Mouse (Mus musculus): ENCODE data around the gene Nfatc4. TPM values are rescaled to one million over a fixed set of nuclear protein-coding genes. Genes with fewer than 3 reads are reported as not detected.

Gene Nfatc4
- polyA plus RNA-seq, 1 experiment: 22.3 TPM

DNA sequence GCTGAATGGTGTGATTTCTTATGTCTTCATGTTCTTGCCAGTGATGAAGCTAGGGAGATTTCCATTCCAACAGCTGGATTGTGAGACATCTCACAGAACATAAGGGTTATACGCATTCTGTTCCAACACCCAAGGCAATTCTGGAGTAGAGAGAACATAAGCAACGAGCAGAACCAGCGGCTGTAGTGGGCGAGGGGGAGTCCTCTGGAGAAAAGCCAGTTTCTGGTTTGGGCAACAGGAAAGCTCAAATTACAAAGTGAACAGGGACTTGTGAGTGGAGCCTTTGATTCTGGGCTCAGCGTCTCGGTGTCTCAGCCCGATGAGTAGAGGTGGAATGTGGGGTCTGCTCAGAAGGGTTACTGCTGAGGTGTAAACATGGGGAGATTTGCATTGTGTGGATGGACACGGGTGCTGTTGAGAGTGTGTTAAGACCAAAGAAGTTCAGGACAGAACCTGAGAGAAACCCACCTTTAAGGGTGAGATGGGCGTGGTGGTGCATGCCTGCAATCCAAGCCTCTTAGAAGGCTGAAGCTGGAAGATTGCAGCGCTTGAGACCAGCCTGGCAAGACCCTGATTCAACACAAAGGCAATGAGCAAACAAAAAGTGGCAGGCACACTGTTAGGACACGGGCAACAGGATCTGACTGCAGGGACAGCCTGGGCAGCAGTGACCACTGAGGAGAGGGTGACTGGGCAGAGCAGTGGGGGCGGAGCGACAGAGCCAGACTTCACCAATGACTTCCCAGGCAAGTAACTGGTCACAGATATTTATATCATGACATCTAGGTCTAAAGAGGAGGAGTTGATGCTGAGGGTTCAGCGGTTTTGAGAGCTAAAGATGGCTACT is 54.7 kb downstream of the Nfatc4 start:
- peak; percentile 19 for DNase-seq (ENCODE audit: low read depth)
- TF ChIP-seq POLR2A (IDR thresholded peaks at IDR 0.05; ENCODE audit: borderline replicate concordance, extremely low read depth, insufficient read depth, insufficient read length, poor library complexity, severe bottlenecking): no peak
- no peak for TF ChIP-seq CTCF (IDR thresholded peaks at IDR 0.05; ENCODE audit: borderline replicate concordance, extremely low read depth, insufficient read depth, insufficient read length)

DNA sequence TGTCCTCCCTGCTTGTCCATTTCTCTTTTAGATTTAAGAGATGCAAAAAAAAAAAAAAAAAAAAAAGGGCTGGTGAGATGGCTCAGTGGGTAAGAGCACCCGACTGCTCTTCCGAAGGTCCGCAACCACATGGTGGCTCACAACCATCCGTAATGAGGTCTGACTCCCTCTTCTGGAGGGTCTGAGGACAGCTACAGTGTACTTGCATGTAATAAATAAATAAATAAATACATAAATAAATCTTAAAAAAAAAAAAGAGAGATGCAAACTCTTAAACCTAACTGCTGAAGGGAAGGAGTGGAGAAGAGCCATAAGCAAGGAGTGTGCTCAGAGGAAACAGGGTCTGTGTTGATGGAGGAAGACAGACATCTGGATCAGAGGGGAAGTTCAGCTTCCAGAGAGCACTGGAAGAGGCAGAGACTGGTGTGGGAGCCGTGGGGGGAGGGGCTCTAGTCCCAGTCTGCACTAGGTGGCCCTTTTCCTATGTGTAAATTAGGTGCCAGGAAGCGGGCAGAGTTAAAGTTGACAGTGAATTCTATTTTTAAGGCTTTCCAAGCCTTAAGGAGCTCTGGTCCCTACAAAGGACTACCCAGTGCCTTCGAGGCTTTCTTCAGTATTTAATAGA is 55.5 kb downstream of the Nfatc4 start:
- TF ChIP-seq POLR2A (IDR thresholded peaks at IDR 0.05; ENCODE audit: borderline replicate concordance, extremely low read depth, insufficient read depth, insufficient read length, poor library complexity, severe bottlenecking) (no peak), CTCF (IDR thresholded peaks at IDR 0.05; ENCODE audit: borderline replicate concordance, extremely low read depth, insufficient read depth, insufficient read length) (no peak)
- DNase-seq (ENCODE audit: low read depth): no peak

DNA sequence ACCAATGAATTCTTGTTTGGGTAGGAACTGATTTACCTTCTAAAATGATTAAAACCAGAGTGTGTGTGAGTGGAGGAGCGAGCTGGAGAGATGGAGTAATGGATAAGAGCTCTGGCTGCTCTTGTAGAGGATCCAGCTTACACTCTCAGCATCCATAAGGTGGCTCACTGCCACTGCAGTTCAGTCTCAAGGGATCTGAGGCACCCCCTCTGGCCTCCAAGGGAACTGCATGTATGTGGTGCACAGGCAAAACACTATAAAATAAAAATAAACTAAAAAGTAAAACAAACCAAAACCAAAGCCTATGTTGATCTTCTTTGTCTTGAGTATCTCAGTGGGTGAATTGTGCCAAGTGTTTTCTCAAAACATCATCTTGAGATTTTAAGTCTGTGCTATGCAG is 56.7 kb downstream of the Nfatc4 start:
- peak; percentile 88 for DNase-seq (ENCODE audit: low read depth)
- TF ChIP-seq POLR2A (IDR thresholded peaks at IDR 0.05; ENCODE audit: borderline replicate concordance, extremely low read depth, insufficient read depth, insufficient read length, poor library complexity, severe bottlenecking) (no peak), CTCF (IDR thresholded peaks at IDR 0.05; ENCODE audit: borderline replicate concordance, extremely low read depth, insufficient read depth, insufficient read length) (peak; percentile 72)

DNA sequence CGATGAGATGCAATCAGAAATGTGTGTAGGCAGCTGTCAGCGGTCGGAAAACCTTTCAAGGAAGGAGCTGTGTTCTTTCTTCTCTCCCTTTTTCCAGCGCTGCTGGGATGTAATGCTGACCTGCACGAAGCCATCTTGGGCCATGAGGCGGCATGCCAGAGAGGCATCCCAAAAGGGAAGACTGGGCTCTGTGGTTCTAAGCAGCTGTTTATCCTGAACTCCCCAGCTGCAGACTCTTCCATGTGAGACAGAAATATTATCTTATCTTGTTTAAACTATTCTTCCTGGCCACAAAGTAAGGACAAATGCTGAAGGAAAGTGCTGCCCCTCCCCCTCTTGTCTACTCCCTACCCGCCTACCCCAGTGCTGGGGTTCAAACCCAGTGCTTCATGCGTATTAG is 58.0 kb downstream of the Nfatc4 start:
- TF ChIP-seq POLR2A (IDR thresholded peaks at IDR 0.05; ENCODE audit: borderline replicate concordance, extremely low read depth, insufficient read depth, insufficient read length, poor library complexity, severe bottlenecking) (no peak), CTCF (IDR thresholded peaks at IDR 0.05; ENCODE audit: borderline replicate concordance, extremely low read depth, insufficient read depth, insufficient read length) (no peak)
- DNase-seq (ENCODE audit: low read depth): no peak

DNA sequence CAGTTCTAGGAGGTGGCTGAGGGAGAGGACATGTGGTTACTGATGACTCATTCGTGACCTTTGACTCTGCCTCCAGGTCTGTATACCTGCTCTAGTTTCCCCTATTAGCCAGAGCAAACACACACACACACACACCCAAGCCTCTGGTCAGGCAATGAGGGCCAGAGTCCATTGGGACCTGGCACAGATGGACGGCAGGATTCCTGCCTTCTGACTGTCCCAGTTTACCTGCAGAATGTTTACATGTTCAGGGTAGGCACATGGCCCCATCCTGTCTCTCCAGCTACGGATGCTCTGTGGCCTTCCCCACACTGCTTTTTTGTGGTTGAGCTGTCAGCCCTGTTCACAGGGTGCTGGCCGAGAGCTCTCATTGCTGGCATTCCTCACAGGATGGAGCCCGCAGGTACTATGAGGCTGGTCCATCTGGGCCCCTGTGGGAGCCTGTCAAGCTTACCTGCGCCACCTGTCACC is 59.3 kb downstream of the Nfatc4 start:
- no peak for DNase-seq (ENCODE audit: low read depth)
- TF ChIP-seq CTCF (IDR thresholded peaks at IDR 0.05; ENCODE audit: borderline replicate concordance, extremely low read depth, insufficient read depth, insufficient read length): no peak
- TF ChIP-seq POLR2A (IDR thresholded peaks at IDR 0.05; ENCODE audit: borderline replicate concordance, extremely low read depth, insufficient read depth, insufficient read length, poor library complexity, severe bottlenecking): no peak

DNA sequence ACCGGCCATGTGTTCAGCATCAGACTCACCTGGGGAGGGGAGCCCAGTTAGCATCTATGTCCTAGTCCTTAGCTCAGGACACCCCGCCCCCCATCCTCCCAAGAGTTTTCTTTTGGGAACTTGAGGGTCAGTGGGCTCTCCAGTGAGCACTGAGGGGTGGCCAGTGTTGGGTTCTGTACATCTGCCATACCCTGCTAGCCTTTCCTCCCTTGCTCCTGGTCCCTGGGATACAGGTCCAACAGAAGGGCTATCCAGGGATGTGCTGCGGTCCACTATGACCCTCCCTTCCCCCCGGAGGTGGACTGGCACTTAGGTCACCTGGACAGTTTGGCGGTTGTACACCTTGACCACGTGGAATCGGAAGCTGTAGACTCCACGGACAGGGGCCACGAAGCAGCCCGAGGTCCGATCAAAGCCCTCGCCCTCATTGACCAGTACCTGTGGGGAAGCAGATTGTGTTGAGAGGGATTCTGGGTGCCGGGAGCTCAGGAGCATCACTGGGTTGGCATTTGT is 60.3 kb downstream of the Nfatc4 start:
- TF ChIP-seq CTCF (IDR thresholded peaks at IDR 0.05; ENCODE audit: borderline replicate concordance, extremely low read depth, insufficient read depth, insufficient read length) (no peak), POLR2A (IDR thresholded peaks at IDR 0.05; ENCODE audit: borderline replicate concordance, extremely low read depth, insufficient read depth, insufficient read length, poor library complexity, severe bottlenecking) (no peak)

More for the DNA sequence above, 60.3 kb downstream of the Nfatc4 start:
- no peak for DNase-seq (ENCODE audit: low read depth)

Other genes with a start within 250 kb of the Nfatc4 start
- gene Fitm1, start 247.5 kb upstream of the Nfatc4 start, polyA plus RNA-seq (2012; rRNA removed): 0.19 and 0.38 TPM in 2 replicates
- 94.1 and 98.3 TPM in 2 replicates for gene Psme1, start 245.0 kb upstream of the Nfatc4 start, polyA plus RNA-seq (2012; rRNA removed)
- gene Emc9, start 237.8 kb upstream of the Nfatc4 start, polyA plus RNA-seq (2012; rRNA removed): 14.5 and 20.9 TPM in 2 replicates
- gene Psme2, start 232.0 kb upstream of the Nfatc4 start, polyA plus RNA-seq (2012; rRNA removed): 65.9 and 76.2 TPM in 2 replicates
- 25.1 and 30.4 TPM in 2 replicates for gene Rnf31, start 231.4 kb upstream of the Nfatc4 start, polyA plus RNA-seq (2012; rRNA removed)
- 23.5 and 26.2 TPM in 2 replicates for gene Irf9, start 219.6 kb upstream of the Nfatc4 start, polyA plus RNA-seq (2012; rRNA removed)
- 15.9 and 18.4 TPM in 2 replicates for gene Rec8, start 205.1 kb upstream of the Nfatc4 start, polyA plus RNA-seq (2012; rRNA removed)
- 182 and 184 TPM in 2 replicates for gene Ipo4, start 187.2 kb upstream of the Nfatc4 start, polyA plus RNA-seq (2012; rRNA removed)
- 8.4 and 8.8 TPM in 2 replicates for gene Gm49378, start 185.2 kb upstream of the Nfatc4 start, polyA plus RNA-seq (2012; rRNA removed)
- gene Tm9sf1, start 179.3 kb upstream of the Nfatc4 start, polyA plus RNA-seq (2012; rRNA removed): 44.9 and 45.8 TPM in 2 replicates
- gene Tssk4, start 173.0 kb upstream of the Nfatc4 start, polyA plus RNA-seq (2012; rRNA removed): 1.2 and 1.8 TPM in 2 replicates
- gene Mdp1, start 162.6 kb upstream of the Nfatc4 start, polyA plus RNA-seq (2012; rRNA removed): 45.8 and 51.0 TPM in 2 replicates
- gene Gmpr2, start 151.2 kb upstream of the Nfatc4 start, polyA plus RNA-seq (2012; rRNA removed): 32.8 and 41.3 TPM in 2 replicates
- 351 and 412 TPM in 2 replicates for gene Nedd8, start 151.0 kb upstream of the Nfatc4 start, polyA plus RNA-seq (2012; rRNA removed)
- 23.2 and 31.9 TPM in 2 replicates for gene Tinf2, start 141.3 kb upstream of the Nfatc4 start, polyA plus RNA-seq (2012; rRNA removed)
- 0.96 and 1.2 TPM in 2 replicates for gene Tgm1, start 109.2 kb upstream of the Nfatc4 start, polyA plus RNA-seq (2012; rRNA removed)
- 64.9 and 72.8 TPM in 2 replicates for gene Rabggta, start 100.9 kb upstream of the Nfatc4 start, polyA plus RNA-seq (2012; rRNA removed)
- gene Dhrs1, start 77.5 kb upstream of the Nfatc4 start, polyA plus RNA-seq (2012; rRNA removed): 67.1 and 88.2 TPM in 2 replicates
- gene Nop9, start 77.5 kb upstream of the Nfatc4 start, polyA plus RNA-seq (2012; rRNA removed): 24.6 and 27.9 TPM in 2 replicates
- gene Cideb, start 64.7 kb upstream of the Nfatc4 start, polyA plus RNA-seq (2012; rRNA removed): 0.60 and 0.76 TPM in 2 replicates
- 0.29 and 0.38 TPM in 2 replicates for gene Ltb4r2, start 61.7 kb upstream of the Nfatc4 start, polyA plus RNA-seq (2012; rRNA removed)
- gene Ltb4r1, start 57.2 kb upstream of the Nfatc4 start, polyA plus RNA-seq (2012; rRNA removed): 0.45 and 0.71 TPM in 2 replicates
- 3.5 and 7.8 TPM in 2 replicates for gene Adcy4, start 39.0 kb upstream of the Nfatc4 start, polyA plus RNA-seq (2012; rRNA removed)
- 2.5 and 2.6 TPM in 2 replicates for gene Ripk3, start 34.3 kb upstream of the Nfatc4 start, polyA plus RNA-seq (2012; rRNA removed)
- 14.1 and 24.1 TPM in 2 replicates for gene Nynrin, start 30.9 kb downstream of the Nfatc4 start, polyA plus RNA-seq (2012; rRNA removed)
- 0.43 and 0.51 TPM in 2 replicates for gene Cbln3, start 61.2 kb downstream of the Nfatc4 start, polyA plus RNA-seq (2012; rRNA removed)
- 13.4 and 13.7 TPM in 2 replicates for gene Khnyn, start 61.8 kb downstream of the Nfatc4 start, polyA plus RNA-seq (2012; rRNA removed)
- gene Sdr39u1, start 77.1 kb downstream of the Nfatc4 start, polyA plus RNA-seq (2012; rRNA removed): 97.6 and 120 TPM in 2 replicates
- gene Cma1, start 121.5 kb downstream of the Nfatc4 start, polyA plus RNA-seq (2012; rRNA removed): 1.9 and 5.3 TPM in 2 replicates
- gene Cma2, start 127.8 kb downstream of the Nfatc4 start, polyA plus RNA-seq (2012; rRNA removed): not detected in 2 replicates
- 0.06 and 0.08 TPM in 2 replicates for gene Mcpt1, start 194.8 kb downstream of the Nfatc4 start, polyA plus RNA-seq (2012; rRNA removed)
- gene Mcpt9, start 207.4 kb downstream of the Nfatc4 start, polyA plus RNA-seq (2012; rRNA removed): not detected in 2 replicates
- not detected in 2 replicates for gene Mcpt2, start 218.9 kb downstream of the Nfatc4 start, polyA plus RNA-seq (2012; rRNA removed)
- 0.18 and 0.22 TPM in 2 replicates for gene Mcpt4, start 239.2 kb downstream of the Nfatc4 start, polyA plus RNA-seq (2012; rRNA removed)